Mouse (Mus musculus) embryonic fibroblast, embryonic 13.5 days (primary cell): ENCODE results near the gene Wfdc5.

Experiments used
- CTCF ChIP-seq: IDR thresholded peaks from 2 replicates; pipeline ENCODE4 v1.5.1; 2011; ENCODE audit warnings: mild to moderate bottlenecking, control low read depth, low read length, moderate library complexity, borderline replicate concordance; ENCODE audit not compliant: insufficient read depth
- POLR2A ChIP-seq: IDR thresholded peaks from 2 replicates; pipeline ENCODE4 v1.6.1; 2011; ENCODE audit warnings: low read depth, mild to moderate bottlenecking, control low read depth, low read length, moderate library complexity

DNA sequence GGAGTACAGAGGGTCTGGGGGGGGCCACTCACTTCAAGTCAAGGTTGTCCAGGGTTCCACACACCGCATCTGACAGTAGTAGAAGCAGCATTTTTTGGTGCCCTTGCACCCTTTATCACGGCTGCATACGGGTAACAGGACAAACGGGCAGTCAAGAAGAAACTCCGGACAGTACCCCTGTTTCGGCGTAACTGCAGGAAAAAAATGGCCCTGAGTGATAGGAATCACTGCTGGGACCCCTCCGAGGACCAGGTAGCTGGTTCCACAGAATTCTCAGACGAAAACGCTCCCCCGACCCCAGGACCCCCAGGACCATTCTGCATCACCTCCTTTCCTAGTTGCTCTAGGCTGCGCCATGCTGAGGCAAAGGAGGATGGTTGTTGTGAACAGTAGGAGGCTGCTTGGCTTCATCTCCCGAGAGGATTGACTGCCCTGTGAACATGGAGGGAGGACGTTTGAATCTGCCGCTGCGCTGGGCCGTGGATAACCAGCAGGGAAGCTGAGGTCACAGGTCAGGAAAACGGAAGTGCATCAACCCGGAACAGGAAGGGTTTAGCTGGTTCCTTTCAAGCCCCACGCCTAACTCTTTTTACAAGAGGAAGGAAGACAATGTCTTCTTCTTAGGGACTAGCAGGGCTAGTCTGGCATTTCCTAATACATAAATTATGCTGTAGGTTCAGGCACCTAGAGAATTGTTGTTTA lies 17.2 kb upstream of the Wfdc5 start, which contains the start of gene Wfdc15a:
- TF ChIP-seq POLR2A (no peak), CTCF (no peak)
